Mouse (Mus musculus) embryonic fibroblast, embryonic 13.5 days (primary cell): ENCODE data around the gene Elfn1. TPM values are rescaled to one million over a fixed set of nuclear protein-coding genes. Genes with fewer than 3 reads are reported as not detected.

Experiments
- H3K27ac ChIP-seq: 2 replicates; pipeline ENCODE4 v1.5.1; 2012; ENCODE audit warnings: low read length, control low read depth, inconsistent platforms; ENCODE audit not compliant: insufficient read depth
- H3K4me1 ChIP-seq: 2 replicates; pipeline ENCODE4 v1.6.1; 2011; ENCODE audit warnings: low read length; ENCODE audit not compliant: control insufficient read depth, insufficient read depth
- H3K4me3 ChIP-seq: 2 replicates; pipeline ENCODE4 v1.5.1; 2011; ENCODE audit warnings: mild to moderate bottlenecking, control low read depth, low read length; ENCODE audit not compliant: insufficient read depth
- CTCF ChIP-seq: IDR thresholded peaks from 2 replicates; pipeline ENCODE4 v1.5.1; 2011; ENCODE audit warnings: mild to moderate bottlenecking, control low read depth, low read length, moderate library complexity, borderline replicate concordance; ENCODE audit not compliant: insufficient read depth
- POLR2A ChIP-seq: IDR thresholded peaks from 2 replicates; pipeline ENCODE4 v1.6.1; 2011; ENCODE audit warnings: low read depth, mild to moderate bottlenecking, control low read depth, low read length, moderate library complexity
- polyA plus RNA-seq: library from polyadenylated mRNA; stranded (reverse); fragments of >200 nt; gene quantifications from 2 replicates; pipeline ENCODE4 v1.2.4, GENCODE M21; 2011; ENCODE audit warnings: low read depth; ENCODE audit not compliant: missing spikeins, insufficient read length

Elfn1 gene
- polyA plus RNA-seq, 1 experiment, result 2.1 TPM

- no peak overlapping the region for H3K4me3 ChIP-seq
- 0 out of 2 replicates have a peak, but pooled peaks cover 3% of the 10 kb centered on the region for H3K4me1 ChIP-seq
- H3K27ac ChIP-seq, result no peak overlapping the region
- TF ChIP-seq POLR2A (no peak), CTCF (no peak)
Observed at GRCm38 (mm10) chr5:139892326-139892994, 15.3 kb upstream of the Elfn1 start.

GRCm38 (mm10) chr5:139892995-139893345, 14.8 kb upstream of the Elfn1 start:
- H3K4me1 ChIP-seq, result 0 out of 2 replicates have a peak, but pooled peaks cover 3% of the 10 kb centered on the region
- no peak overlapping the region for H3K4me3 ChIP-seq
- H3K27ac ChIP-seq, result no peak overlapping the region
- TF ChIP-seq CTCF (no peak), POLR2A (no peak)

- Histone ChIP-seq H3K4me3 (no peak overlapping the region), H3K27ac (no peak overlapping the region), H3K4me1 (0 out of 2 replicates have a peak, but pooled peaks cover 3% of the 10 kb centered on the region)
- TF ChIP-seq CTCF, result no peak
- TF ChIP-seq POLR2A, result no peak
Observed at GRCm38 (mm10) chr5:139894025-139894508, 13.7 kb upstream of the Elfn1 start.

- H3K4me1 ChIP-seq, result 0 out of 2 replicates have a peak, but pooled peaks cover 3% of the 10 kb centered on the region
- H3K4me3 ChIP-seq, result no peak overlapping the region
- no peak for TF ChIP-seq CTCF
- TF ChIP-seq POLR2A, result no peak
- no peak overlapping the region for H3K27ac ChIP-seq
Observed at GRCm38 (mm10) chr5:139899044-139899443, 8.7 kb upstream of the Elfn1 start.

GRCm38 (mm10) chr5:139905121-139905520, 2.6 kb upstream of the Elfn1 start:
- no peak overlapping the region for H3K27ac ChIP-seq

GRCm38 (mm10) chr5:139906507-139906906, 1.2 kb upstream of the Elfn1 start:
- Histone ChIP-seq H3K4me3 (no peak overlapping the region), H3K27ac (no peak overlapping the region), H3K4me1 (peaks cover 6% of the 10 kb centered on the region; the same call in 1 of the 2 replicates)
- no peak for TF ChIP-seq CTCF
- TF ChIP-seq POLR2A, result no peak

More at GRCm38 (mm10) chr5:139905121-139905520, 2.6 kb upstream of the Elfn1 start:
- TF ChIP-seq CTCF (no peak), POLR2A (no peak)
- Histone ChIP-seq H3K4me1 (peaks cover 6% of the 10 kb centered on the region; the same call in 1 of the 2 replicates), H3K4me3 (no peak overlapping the region)

- Histone ChIP-seq H3K4me3 (0 out of 2 replicates have a peak overlapping the region, but pooled peaks have one; percentile 1), H3K27ac (no peak overlapping the region), H3K4me1 (peaks cover 6% of the 10 kb centered on the region; the same call in 1 of the 2 replicates)
- peak; percentile 39; the same call in 1 of the 2 replicates for TF ChIP-seq CTCF
- TF ChIP-seq POLR2A, result no peak
Observed at GRCm38 (mm10) chr5:139907241-139907640, 502 bp upstream of the Elfn1 start.

- H3K4me3 ChIP-seq, result peak overlapping the region; percentile 68
- no peak overlapping the region for H3K27ac ChIP-seq
- TF ChIP-seq CTCF, result no peak
- TF ChIP-seq POLR2A, result no peak
- H3K4me1 ChIP-seq, result peaks cover 6% of the 10 kb centered on the region; the same call in 1 of the 2 replicates
Observed at GRCm38 (mm10) chr5:139908243-139908810, 584 bp downstream of the Elfn1 start.

GRCm38 (mm10) chr5:139908811-139909627, 1.3 kb downstream of the Elfn1 start:
- H3K4me3 ChIP-seq, result peak overlapping the region; percentile 68
- H3K27ac ChIP-seq, result no peak overlapping the region
- TF ChIP-seq CTCF (no peak), POLR2A (no peak)
- peaks cover 6% of the 10 kb centered on the region; the same call in 1 of the 2 replicates for H3K4me1 ChIP-seq
